ENCODE assay signal across 18 mouse cellular contexts in the genomic region with DNA sequence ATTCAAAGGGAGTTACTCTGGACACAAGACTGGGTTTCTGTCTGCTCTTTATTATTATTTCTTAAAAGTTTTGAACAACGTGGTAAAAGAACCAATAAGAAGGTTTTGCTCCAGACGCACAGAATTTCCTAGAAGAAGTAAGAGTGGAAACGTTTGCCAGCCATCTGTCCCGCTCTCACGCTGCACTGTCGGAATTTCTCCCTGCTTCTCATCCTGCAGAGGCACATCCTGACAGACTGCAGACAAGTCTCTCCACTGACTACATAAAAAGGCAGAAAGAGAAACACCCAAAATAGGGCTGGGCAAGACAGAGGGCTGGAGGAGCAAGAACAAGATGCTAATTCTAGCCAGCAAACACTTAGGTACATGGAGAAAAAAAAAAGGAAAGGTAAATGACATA. TPM values are rescaled to one million over a fixed set of nuclear protein-coding genes. Genes with fewer than 3 reads are reported as not detected.
DNase-seq lines count a peak whose midpoint lies in the region; ATAC-seq and TF ChIP-seq lines count a peak whose summit lies in the region.
"Had no signal": no experiment of that assay in that cellular context is flagged by ENCODE, and none has a peak within 500 bp of the region (broad histone marks: within the 10 kb centered on the region; RNA-seq: fewer than 3 reads in every experiment).

No protein-coding gene starts in this region.

- H3K9ac ChIP-seq in heart, embryonic 13.5 days: no peak overlapping the region
- H3K9ac ChIP-seq in lung, postnatal 0 days (replicated peaks; ENCODE audit: low read depth): no peak overlapping the region
- H3K9ac ChIP-seq: embryonic facial prominence, embryonic 12.5 days; hindbrain, embryonic 13.5 days; limb, embryonic 15.5 days had no signal

- DNase-seq in heart, adult 9 months (ENCODE audit: low spot score in 2 of 2): no peak
- peak; percentile 15 for DNase-seq in layer of hippocampus, adult 11-12 months (ENCODE audit: low spot score)
- DNase-seq in layer of hippocampus, postnatal 10 days (ENCODE audit: low spot score in 2 of 2): no peak
- peak; percentile 25 to 49 for DNase-seq in layer of hippocampus, adult 18-20 months (ENCODE audit: low spot score in 2 of 2)
- DNase-seq in lung, postnatal 0 days (ENCODE audit: low spot score): no peak
- DNase-seq in adrenal gland, adult 8-10 months: no peak
- DNase-seq: adrenal gland, postnatal 36 days; cerebellum, adult 8-10 months; kidney, adult 18-20 months; kidney, postnatal 25 days; lung, postnatal 4 days; thymus, postnatal 25 days had no signal

- peak overlapping the region; percentile 43 for H3K4me2 ChIP-seq in heart, embryonic 13.5 days
- no peak overlapping the region for H3K4me2 ChIP-seq in lung, postnatal 0 days (replicated peaks; ENCODE audit: low read depth, low read length)
- H3K4me2 ChIP-seq: embryonic facial prominence, embryonic 12.5 days; hindbrain, embryonic 13.5 days; limb, embryonic 15.5 days had no signal

- TF ChIP-seq CTCF in lung, postnatal 0 days (IDR thresholded peaks at IDR 0.05): no peak

- no peak overlapping the region; the same call in 1 of the 2 replicates for H3K4me3 ChIP-seq in heart, embryonic 13.5 days
- no peak overlapping the region for H3K4me3 ChIP-seq in lung, postnatal 0 days (ENCODE audit: low read depth, low read length)
- H3K4me3 ChIP-seq: embryonic facial prominence, embryonic 12.5 days; hindbrain, embryonic 13.5 days; limb, embryonic 15.5 days; midbrain, embryonic 10.5 days had no signal

- WGBS in heart, embryonic 13.5 days: 19% methylated on average over 6 of the region's 6 CpGs
- WGBS in lung, postnatal 0 days: 47% methylated on average over 6 of the region's 6 CpGs

- TF ChIP-seq EP300 in lung, postnatal 0 days (IDR thresholded peaks at IDR 0.05): no peak

- ATAC-seq in heart, embryonic 13.5 days (ENCODE audit: extremely low read depth, insufficient number of reproducible peaks, low FRiP score, low TSS enrichment): no peak
- ATAC-seq in frontal cortex, adult (ENCODE audit: low TSS enrichment): peak; percentile 96
- no peak for ATAC-seq in lung, postnatal 0 days

- H3K27me3 ChIP-seq in heart, embryonic 13.5 days (replicated peaks): no peaks in the 10 kb centered on the region
- H3K27me3 ChIP-seq in lung, postnatal 0 days (replicated peaks; ENCODE audit: insufficient read depth, low read length): no peaks in the 10 kb centered on the region
- H3K27me3 ChIP-seq: embryonic facial prominence, embryonic 12.5 days; hindbrain, embryonic 13.5 days; limb, embryonic 15.5 days had no signal

- H3K9me3 ChIP-seq in heart, embryonic 13.5 days: no peaks in the 10 kb centered on the region
- no peaks in the 10 kb centered on the region for H3K9me3 ChIP-seq in lung, postnatal 0 days (ENCODE audit: low read length)
- H3K9me3 ChIP-seq: embryonic facial prominence, embryonic 12.5 days; hindbrain, embryonic 13.5 days; limb, embryonic 15.5 days; midbrain, embryonic 10.5 days had no signal

- peak overlapping the region; percentile 61 for H3K27ac ChIP-seq in heart, embryonic 13.5 days (replicated peaks)
- H3K27ac ChIP-seq in lung, postnatal 0 days (ENCODE audit: low read length): no peak overlapping the region
- H3K27ac ChIP-seq: embryonic facial prominence, embryonic 12.5 days; hindbrain, embryonic 13.5 days; limb, embryonic 15.5 days; midbrain, embryonic 10.5 days had no signal

- peaks cover 23% of the 10 kb centered on the region for H3K4me1 ChIP-seq in heart, embryonic 13.5 days
- H3K4me1 ChIP-seq in lung, postnatal 0 days (ENCODE audit: insufficient read depth, low read depth, low read length): no peaks in the 10 kb centered on the region
- H3K4me1 ChIP-seq: embryonic facial prominence, embryonic 12.5 days; hindbrain, embryonic 13.5 days; limb, embryonic 15.5 days; midbrain, embryonic 10.5 days had no signal

- H3K36me3 ChIP-seq in heart, embryonic 13.5 days: no peaks in the 10 kb centered on the region
- no peaks in the 10 kb centered on the region for H3K36me3 ChIP-seq in lung, postnatal 0 days (ENCODE audit: insufficient read depth, low read length)
- H3K36me3 ChIP-seq: embryonic facial prominence, embryonic 12.5 days; hindbrain, embryonic 13.5 days; limb, embryonic 15.5 days; midbrain, embryonic 10.5 days had no signal

RNA-seq across cellular contexts. Expression of a gene that starts 48.2 kb away (rescaled TPM):
- polyA plus RNA-seq in heart, embryonic 13.5 days (2015; fragmentation: Nextera tagmentation; extraction: Ambion mirVana): 2.3 and 3.1 TPM in 2 replicates
- total RNA-seq in layer of hippocampus, postnatal 10 days (2021): 10 to 100 TPM; 27.3 to 29.2 TPM
- total RNA-seq in layer of hippocampus, adult 18-20 months (2021): 10 to 100 TPM; 20.8 to 21.7 TPM
- 2.3 and 2.5 TPM in 2 replicates for polyA plus RNA-seq in lung, postnatal 0 days (2015; fragmentation: Nextera tagmentation; extraction: Ambion mirVana)
- 10 to 100 TPM in 3 of 4 experiments, 1 to 10 TPM in 1; 8.7 to 13.9 (median 12.9) TPM for total RNA-seq in adrenal gland, adult 8-10 months (2022)

Comparison
In these comparisons a context has a peak if more than half of its experiments do, and no peak if none do; other contexts are left out.
1. DNase-seq: peak in layer of hippocampus, adult 11-12 months (single experiment) and layer of hippocampus, adult 18-20 months (2 of 2); none in heart, adult 9 months (0 of 2), layer of hippocampus, postnatal 10 days (0 of 2), lung, postnatal 0 days (single experiment) and adrenal gland, adult 8-10 months (single experiment).